Mouse (Mus musculus) left cerebral cortex, adult 11 months (tissue): ENCODE measurements at regions not wholly inside any gene's neighbourhood (a gene's known extent, or its start where the extent isn't known, plus 50 kb on each side); places are given as distances from the start of the nearest gene placed in this dataset.

Experiments
- DNase-seq: peaks from one replicate; pipeline ENCODE4 v3.0.0; 2022; ENCODE audit warnings: low spot score

GRCm38 (mm10) chr6:11796361-11796760, 110.9 kb downstream of the Ndufa4 start:
- no peak for DNase-seq

- DNase-seq: peak; percentile 9
These were observed 113.9 kb downstream of the Ndufa4 start for GRCm38 (mm10) chr6:11793366-11793765.

GRCm38 (mm10) chr6:11792186-11792585, 115.1 kb downstream of the Ndufa4 start:
- DNase-seq: no peak

- no peak for DNase-seq
These were observed 116.2 kb downstream of the Ndufa4 start for GRCm38 (mm10) chr6:11791056-11791455.

- no peak for DNase-seq
These were observed 133.3 kb downstream of the Ndufa4 start for GRCm38 (mm10) chr6:11773992-11774391.

GRCm38 (mm10) chr6:11762912-11763311, 144.4 kb downstream of the Ndufa4 start:
- DNase-seq: no peak

GRCm38 (mm10) chr6:11737667-11738066, 169.6 kb downstream of the Ndufa4 start:
- no peak for DNase-seq

- no peak for DNase-seq
These were observed 176.2 kb downstream of the Ndufa4 start for GRCm38 (mm10) chr6:11731126-11731525.

GRCm38 (mm10) chr6:11730667-11731066, 176.6 kb downstream of the Ndufa4 start:
- no peak for DNase-seq

GRCm38 (mm10) chr6:11727806-11728205, 179.5 kb downstream of the Ndufa4 start:
- DNase-seq: no peak

GRCm38 (mm10) chr6:11727370-11727769, 179.9 kb downstream of the Ndufa4 start:
- no peak for DNase-seq

- no peak for DNase-seq
These were observed 183.8 kb downstream of the Ndufa4 start for GRCm38 (mm10) chr6:11723519-11723918.

GRCm38 (mm10) chr6:11720274-11720673, 187.0 kb downstream of the Ndufa4 start:
- no peak for DNase-seq

- no peak for DNase-seq
These were observed 196.7 kb downstream of the Ndufa4 start for GRCm38 (mm10) chr6:11710581-11710980.

- no peak for DNase-seq
These were observed 197.8 kb downstream of the Ndufa4 start for GRCm38 (mm10) chr6:11709465-11709864.
